Mouse (Mus musculus) left cerebral cortex, postnatal 25 days (tissue): ENCODE data around the gene Aicda. TPM values are rescaled to one million over a fixed set of nuclear protein-coding genes. Genes with fewer than 3 reads are reported as not detected.

Source experiments
- total RNA-seq, 2 experiments: library from RNA; stranded (reverse); gene quantifications; 2 replicates each; pipeline ENCODE4 v1.2.3; 2021

The Aicda gene
- total RNA-seq, 2 experiments from 2014 or later, result not detected

Other genes starting within 250 kb of the Aicda start
- 10 to 100 TPM; 62.3 to 64.3 TPM for gene M6pr, start 245.1 kb upstream of the Aicda start, total RNA-seq
- 10 to 100 TPM; 56.8 to 64.7 TPM for gene Phc1, start 213.2 kb upstream of the Aicda start, total RNA-seq
- gene Rimklb, start 55.0 kb upstream of the Aicda start, total RNA-seq, result 10 to 100 TPM; 84.1 to 91.8 TPM
- 1 to 10 TPM in 1 of 2 experiments, under 1 TPM in 1; 0.32 to 1.2 TPM for gene Mfap5, start 48.0 kb upstream of the Aicda start, total RNA-seq
- 1 to 10 TPM; 1.0 to 1.4 TPM for gene Apobec1, start 48.6 kb downstream of the Aicda start, total RNA-seq
- not detected for gene Gdf3, start 56.3 kb downstream of the Aicda start, total RNA-seq
- not detected for gene Dppa3, start 72.6 kb downstream of the Aicda start, total RNA-seq
- under 1 TPM in 1 of 2 experiments, not detected in 1; 0.16 TPM for gene Nanog, start 153.7 kb downstream of the Aicda start, total RNA-seq
- gene Slc2a3, start 247.8 kb downstream of the Aicda start, total RNA-seq, result 100 to 1,000 TPM; 142 to 156 TPM